Mouse (Mus musculus) liver, embryonic 11.5 days (tissue): Measurements from ENCODE around the gene Cog4. TPM values are rescaled to one million over a fixed set of nuclear protein-coding genes. Genes with fewer than 3 reads are reported as not detected.
A peak's percentile ranks its signal among the peaks of the same experiment; 100 is the strongest.

Source experiments
- ATAC-seq: fragments of 200-750 bp; cut with Nextera tagmentation; replicated peaks from 2 replicates; pipeline ENCODE4 v1.8.0; 2017; ENCODE audit warnings: moderate number of reproducible peaks, mild to moderate bottlenecking, moderate TSS enrichment, moderate library complexity; ENCODE audit not compliant: low FRiP score
- DNase-seq: peaks from one replicate; pipeline ENCODE4 v3.0.0-alpha.2; 2017; ENCODE audit warnings: low spot score
- H3K27ac ChIP-seq: fragments of 300-500 bp; sonication (generic); 2 replicates; pipeline ENCODE4 v1.5.1; 2014; ENCODE audit warnings: mild to moderate bottlenecking, low read depth, low read length, control low read depth
- H3K27me3 ChIP-seq: fragments of 300-500 bp; sonication (generic); replicated peaks from 2 replicates; pipeline ENCODE4 v1.6.1; 2014; ENCODE audit warnings: low read length, mixed read lengths; ENCODE audit not compliant: control insufficient read depth, insufficient read depth
- H3K36me3 ChIP-seq: fragments of 300-500 bp; sonication (generic); 2 replicates; pipeline ENCODE4 v1.6.1; 2014; ENCODE audit warnings: mild to moderate bottlenecking, low read length, moderate library complexity, mixed read lengths; ENCODE audit not compliant: control insufficient read depth, insufficient read depth
- H3K4me1 ChIP-seq: fragments of 300-500 bp; sonication (generic); replicated peaks from 2 replicates; pipeline ENCODE4 v1.6.1; 2014; ENCODE audit warnings: low read length, mixed read lengths; ENCODE audit not compliant: control insufficient read depth, insufficient read depth
- H3K4me2 ChIP-seq: fragments of 300-500 bp; sonication (generic); 2 replicates; pipeline ENCODE4 v1.6.1; 2014; ENCODE audit warnings: mild to moderate bottlenecking, control low read depth, moderate library complexity
- H3K4me3 ChIP-seq: fragments of 300-500 bp; sonication (generic); 2 replicates; pipeline ENCODE4 v1.5.1; 2014; ENCODE audit warnings: low read depth, low read length, control low read depth
- H3K9ac ChIP-seq: fragments of 300-500 bp; sonication (generic); 2 replicates; pipeline ENCODE4 v1.6.1; 2014; ENCODE audit warnings: low read depth, low read length, control low read depth
- H3K9me3 ChIP-seq: fragments of 300-500 bp; sonication (generic); 2 replicates; pipeline ENCODE4 v1.6.1; 2016; ENCODE audit warnings: low read length, inconsistent platforms, mixed read lengths; ENCODE audit not compliant: control insufficient read depth
- WGBS: fragments of 180-500 bp; shearing (Covaris S2); extraction: QIAGEN DNeasy Blood & Tissue Kit; methylation state at CpG from one replicate; pipeline ENCODE4 v1.1.7; 2014; 5-methylcytosine and 5-hydroxymethylcytosine counted together
- polyA plus RNA-seq: library from polyadenylated mRNA; unstranded; fragments of >200 nt; fragmentation: Nextera tagmentation; extraction: Ambion mirVana; gene quantifications from 2 replicates; pipeline ENCODE4 v1.2.1, GENCODE M21; 2014

Gene Cog4
- 51.4 and 57.3 TPM in 2 replicates for polyA plus RNA-seq

DNA sequence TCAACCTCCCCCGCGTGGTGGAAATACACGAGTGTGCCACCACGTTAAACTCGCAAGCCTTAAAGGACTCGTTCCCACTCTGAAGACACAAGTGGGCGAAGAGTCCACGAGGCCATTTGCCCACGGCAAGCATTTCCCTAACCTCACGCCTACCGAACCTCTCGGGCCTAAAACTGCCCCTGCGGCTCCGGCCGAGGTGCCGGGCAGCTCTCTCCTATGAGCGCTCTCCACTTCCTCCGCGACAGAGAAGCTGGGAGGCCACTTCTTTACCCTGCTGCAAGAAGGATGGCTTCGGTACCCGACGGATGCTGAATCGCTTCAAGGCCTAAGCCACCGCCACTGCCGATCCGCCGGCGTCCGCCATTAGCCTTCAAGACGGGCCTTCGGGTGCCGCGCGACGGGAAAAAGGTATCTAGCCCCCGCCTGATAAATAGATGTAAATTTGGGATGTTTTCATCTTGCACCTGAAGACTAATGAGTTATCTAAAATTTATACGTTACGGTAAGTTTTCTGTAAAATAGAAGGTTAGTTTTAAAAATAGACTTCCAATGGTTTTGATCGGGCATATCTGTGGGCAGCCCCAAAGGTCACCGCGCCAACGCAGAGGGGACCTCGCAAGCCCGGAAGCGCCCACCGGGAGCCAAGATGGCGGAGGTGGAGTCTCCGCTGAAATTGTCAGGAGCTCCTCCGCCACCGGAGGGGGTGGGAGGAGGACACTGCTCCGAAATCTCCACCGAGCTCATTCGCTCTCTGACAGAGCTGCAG lies at the start of gene Cog4, which contains the start of gene Sf3b3:
TSS of gene Cog4 (plus strand) at position 196 of the 766 bp plus-strand sequence.
TSS of gene Sf3b3 (minus strand) at position 383 of the 766 bp plus-strand sequence.
- peaks cover 16% of the 10 kb centered on the region for H3K4me1 ChIP-seq
- no peaks in the 10 kb centered on the region for H3K9me3 ChIP-seq
- peak; percentile 85 for ATAC-seq
- peak within 1 kb of the TSS; percentile 97 for H3K9ac ChIP-seq
- DNase-seq, result peak; percentile 83
- H3K27ac ChIP-seq, result peak within 1 kb of the TSS; percentile 64
- WGBS, result under 1% methylated on average over 53 of the region's 53 CpGs
- H3K4me2 ChIP-seq, result peak within 1 kb of the TSS; percentile 93
- peak within 1 kb of the TSS; percentile 78 for H3K4me3 ChIP-seq
- peaks cover 38% of the 10 kb centered on the region for H3K36me3 ChIP-seq
- H3K27me3 ChIP-seq, result no peaks in the 10 kb centered on the region

DNA sequence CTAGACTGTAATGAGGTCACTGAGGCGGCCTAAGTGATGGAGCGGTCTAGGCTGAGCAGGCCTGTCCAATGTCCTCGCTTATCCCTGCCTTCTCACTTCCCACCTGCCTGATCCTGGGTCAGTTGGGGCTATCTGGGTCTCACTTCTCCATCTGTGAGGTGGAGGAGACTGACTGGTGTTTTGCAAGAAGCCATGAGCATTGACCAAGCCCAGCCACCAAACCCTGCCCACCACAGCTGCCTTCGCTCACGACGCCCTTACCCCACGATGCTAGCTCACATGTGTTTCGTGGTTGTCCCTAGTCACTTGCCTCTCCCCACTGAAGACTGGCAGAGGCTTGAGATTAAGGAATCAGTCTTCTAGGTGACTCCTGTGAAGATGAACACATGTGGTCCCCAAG lies 49.3 kb upstream of the Cog4 start:
- DNase-seq, result no peak
- Histone ChIP-seq H3K4me2 (no peak overlapping the region), H3K36me3 (no peaks in the 10 kb centered on the region), H3K9ac (no peak overlapping the region), H3K4me1 (no peaks in the 10 kb centered on the region), H3K9me3 (no peaks in the 10 kb centered on the region), H3K27ac (no peak overlapping the region), H3K4me3 (no peak overlapping the region), H3K27me3 (no peaks in the 10 kb centered on the region)
- 90% methylated on average over 8 of the region's 8 CpGs for WGBS
- no peak for ATAC-seq

DNA sequence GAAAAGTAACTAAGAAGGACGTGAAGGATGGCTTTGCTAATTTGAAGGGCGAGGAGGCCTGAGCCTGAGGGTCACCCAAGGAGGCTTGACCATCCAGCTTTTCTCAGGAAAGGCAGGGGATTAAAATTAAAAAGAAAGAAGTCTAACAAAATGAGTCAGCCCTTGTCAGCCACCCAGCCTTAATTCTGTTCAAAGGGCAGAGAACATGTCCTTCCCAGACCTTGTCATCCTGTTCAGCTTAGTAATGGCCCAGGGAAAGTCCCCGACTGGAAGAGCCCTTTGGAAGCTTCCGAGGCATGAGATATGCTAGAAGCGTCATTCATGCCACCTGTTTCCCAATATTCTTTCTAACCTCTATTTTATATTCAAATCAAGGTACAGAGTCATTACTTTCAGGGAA lies 43.4 kb upstream of the Cog4 start:
- Histone ChIP-seq H3K36me3 (no peaks in the 10 kb centered on the region), H3K27me3 (no peaks in the 10 kb centered on the region), H3K9me3 (no peaks in the 10 kb centered on the region), H3K9ac (no peak overlapping the region), H3K4me3 (no peak overlapping the region), H3K4me1 (no peaks in the 10 kb centered on the region), H3K27ac (no peak overlapping the region), H3K4me2 (no peak overlapping the region)
- ATAC-seq (no peak), DNase-seq (no peak)
- 76% methylated on average over 5 of the region's 5 CpGs for WGBS

DNA sequence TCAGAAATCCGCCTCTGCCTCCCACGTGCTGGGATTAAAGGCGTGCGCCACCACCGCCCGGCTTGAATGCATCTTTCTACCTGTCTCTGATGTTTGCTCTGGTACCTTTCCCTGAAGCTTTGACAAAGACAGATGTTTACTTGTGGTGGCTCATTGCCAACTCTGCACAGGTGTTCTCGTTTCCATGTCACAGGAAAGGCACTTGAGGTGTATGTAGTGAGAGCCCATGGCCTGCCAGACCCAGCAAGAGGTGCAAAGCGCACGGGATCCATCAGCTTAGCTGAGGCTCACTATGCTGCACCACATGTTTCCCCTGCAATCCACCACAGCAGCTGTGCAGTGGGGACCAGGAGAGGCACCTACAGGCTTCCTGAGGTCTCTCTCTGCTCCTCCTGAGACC lies 42.5 kb upstream of the Cog4 start:
- H3K9ac ChIP-seq, result no peak overlapping the region
- no peak overlapping the region for H3K4me3 ChIP-seq
- no peak overlapping the region for H3K27ac ChIP-seq
- no peaks in the 10 kb centered on the region for H3K9me3 ChIP-seq
- H3K36me3 ChIP-seq, result no peaks in the 10 kb centered on the region
- no peak overlapping the region for H3K4me2 ChIP-seq
- no peak for DNase-seq
- H3K4me1 ChIP-seq, result no peaks in the 10 kb centered on the region
- 85% methylated on average over 9 of the region's 9 CpGs for WGBS
- H3K27me3 ChIP-seq, result no peaks in the 10 kb centered on the region
- ATAC-seq, result no peak

DNA sequence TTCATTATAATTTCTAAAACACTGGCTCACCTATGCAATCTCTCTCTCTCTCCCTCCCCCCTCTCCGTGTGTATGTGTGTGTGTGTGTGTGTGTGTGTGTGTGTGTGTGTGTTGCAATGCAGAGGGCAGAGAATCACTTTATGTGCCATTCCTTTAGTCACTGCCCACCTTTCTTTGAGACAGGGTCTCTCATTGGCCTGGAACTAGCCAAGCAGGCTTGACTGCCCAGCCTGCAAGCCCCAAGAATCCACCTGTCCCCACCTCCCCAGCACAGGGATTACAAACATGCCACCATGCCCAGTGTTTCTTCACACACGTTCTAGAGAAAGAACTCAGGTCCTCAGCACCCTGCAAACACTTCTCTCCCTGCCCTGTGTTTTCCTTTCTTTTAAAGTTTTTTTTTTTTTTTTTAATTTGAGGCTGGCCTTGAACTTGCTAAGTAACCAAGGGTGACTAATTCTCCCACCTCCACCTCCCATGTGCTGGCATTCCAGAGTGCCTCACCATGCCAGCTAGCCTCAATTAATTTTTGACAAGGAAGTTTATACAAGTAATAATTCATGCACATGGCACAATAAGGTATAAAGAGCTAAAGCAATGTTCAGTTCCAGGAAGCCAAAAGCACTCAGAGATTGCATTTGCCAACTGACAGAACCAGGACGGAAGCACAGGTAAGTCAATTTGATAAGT lies 41.4 kb upstream of the Cog4 start:
- no peak for ATAC-seq
- Histone ChIP-seq H3K27ac (no peak overlapping the region), H3K36me3 (peaks cover 7% of the 10 kb centered on the region; the same call in 1 of the 2 replicates), H3K4me3 (no peak overlapping the region), H3K27me3 (no peaks in the 10 kb centered on the region), H3K4me2 (no peak overlapping the region), H3K9ac (no peak overlapping the region), H3K4me1 (no peaks in the 10 kb centered on the region), H3K9me3 (no peaks in the 10 kb centered on the region)
- DNase-seq, result no peak
- 58% methylated on average over 3 of the region's 3 CpGs for WGBS

DNA sequence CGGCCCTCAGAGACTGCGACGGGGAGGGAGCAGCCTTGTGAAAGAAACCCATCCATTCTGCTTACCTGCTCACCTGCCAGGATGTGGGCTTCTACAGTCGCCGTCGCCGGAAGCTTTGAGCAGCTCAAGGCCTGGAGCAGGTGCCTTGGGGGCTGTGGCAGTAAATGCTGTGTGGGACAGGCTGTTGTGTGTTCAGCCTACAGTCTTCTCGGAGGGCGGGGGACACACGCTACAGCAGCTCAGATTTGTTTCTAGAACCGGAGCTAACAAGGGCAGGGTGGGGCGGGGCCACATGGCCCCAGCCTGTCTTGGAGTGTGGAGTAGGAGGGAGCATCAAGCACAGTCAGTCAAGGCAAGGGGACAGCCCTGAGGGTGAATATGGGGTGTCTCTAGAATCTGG lies 40.7 kb upstream of the Cog4 start, which contains the start of gene Il34:
TSS of gene Il34 (minus strand) at position 256 of the 400 bp plus-strand sequence.
- Histone ChIP-seq H3K27me3 (no peaks in the 10 kb centered on the region), H3K4me1 (no peaks in the 10 kb centered on the region), H3K9ac (no peak within 1 kb of the TSS), H3K4me3 (no peak within 1 kb of the TSS), H3K27ac (no peak within 1 kb of the TSS), H3K9me3 (no peaks in the 10 kb centered on the region), H3K4me2 (no peak within 1 kb of the TSS), H3K36me3 (peaks cover 13% of the 10 kb centered on the region)
- 34% methylated on average over 12 of the region's 12 CpGs for WGBS
- DNase-seq (no peak), ATAC-seq (no peak)

DNA sequence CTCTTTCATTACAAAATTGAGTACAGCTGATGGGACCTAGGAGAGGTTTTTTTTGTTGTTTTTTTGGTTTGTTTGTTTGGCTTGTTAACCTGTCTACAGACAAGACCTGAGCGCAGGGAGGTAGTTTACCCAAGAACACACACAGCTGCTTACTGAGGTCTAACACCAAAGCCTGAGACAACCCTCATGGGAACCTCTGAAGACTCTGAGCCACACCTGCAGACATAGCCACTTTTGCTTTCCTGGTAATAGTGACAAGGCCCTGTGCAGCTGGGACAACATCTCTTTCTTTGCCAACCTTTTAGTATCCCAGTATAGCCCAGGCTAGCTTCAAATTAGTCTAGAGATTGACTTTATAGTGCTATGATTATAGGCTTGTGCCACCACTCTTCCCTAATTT lies 40.3 kb upstream of the Cog4 start:
- DNase-seq, result no peak
- H3K4me3 ChIP-seq, result no peak overlapping the region
- WGBS, result 90% methylated on average over 1 of the region's 1 CpGs
- no peak overlapping the region for H3K4me2 ChIP-seq
- no peak overlapping the region for H3K27ac ChIP-seq
- H3K4me1 ChIP-seq, result no peaks in the 10 kb centered on the region
- H3K27me3 ChIP-seq, result no peaks in the 10 kb centered on the region
- H3K9me3 ChIP-seq, result no peaks in the 10 kb centered on the region
- H3K9ac ChIP-seq, result no peak overlapping the region
- ATAC-seq, result no peak
- peaks cover 17% of the 10 kb centered on the region for H3K36me3 ChIP-seq

DNA sequence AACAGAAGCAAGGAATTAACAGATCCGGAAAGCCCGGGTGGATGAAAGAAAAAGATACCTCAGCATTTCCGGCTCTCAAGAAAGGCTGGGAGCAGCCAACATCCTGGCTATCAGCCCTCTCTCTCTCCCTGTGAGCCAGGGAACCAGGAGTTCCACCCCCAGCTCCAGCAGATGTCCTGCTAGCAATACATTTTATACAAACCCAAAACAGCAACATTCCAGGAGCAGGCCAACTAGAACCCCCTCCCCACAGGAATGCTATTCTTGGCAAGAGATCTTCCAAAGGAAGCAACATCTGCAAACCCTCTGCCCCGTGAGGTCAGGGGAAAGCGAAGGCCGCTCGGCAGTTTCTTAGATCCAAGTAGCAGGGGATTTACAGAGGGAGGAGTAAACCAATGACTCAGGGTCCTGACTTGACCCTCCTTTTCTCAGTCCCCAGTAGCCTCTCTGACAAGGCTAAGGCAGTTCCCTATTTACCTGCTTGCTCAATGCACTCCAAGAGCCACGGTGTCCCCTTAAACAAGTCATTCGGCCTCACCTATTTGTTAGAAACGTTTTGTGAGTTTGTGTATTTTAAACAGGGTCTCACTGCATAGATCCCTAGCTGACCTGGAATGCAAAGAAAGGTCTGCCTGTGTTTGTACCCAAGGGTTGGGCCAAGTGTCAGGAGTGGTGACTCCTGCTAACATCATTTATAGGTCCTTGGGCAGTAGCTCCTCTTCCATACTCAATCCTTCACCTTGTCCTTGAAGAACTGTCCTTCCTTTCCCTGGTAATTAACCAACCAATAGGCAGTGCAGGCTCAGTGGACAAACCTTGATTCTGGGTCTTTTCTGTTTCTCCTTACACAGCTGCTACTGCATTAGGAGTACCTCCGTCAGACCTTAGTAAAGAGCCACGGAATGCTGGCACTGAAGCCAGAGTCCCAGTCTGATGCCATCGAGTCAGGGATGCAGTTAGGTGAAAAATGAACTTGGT lies 37.6 kb upstream of the Cog4 start:
- Histone ChIP-seq H3K27me3 (no peaks in the 10 kb centered on the region), H3K4me1 (no peaks in the 10 kb centered on the region), H3K9ac (no peak overlapping the region), H3K4me3 (no peak overlapping the region), H3K36me3 (peaks cover 40% of the 10 kb centered on the region), H3K4me2 (no peak overlapping the region), H3K27ac (no peak overlapping the region), H3K9me3 (no peaks in the 10 kb centered on the region)
- DNase-seq, result no peak
- no peak for ATAC-seq
- 61% methylated on average over 13 of the region's 13 CpGs for WGBS
